Mouse (Mus musculus) lung, postnatal 0 days (tissue): Measurements from ENCODE around the gene Krt10. TPM values are rescaled to one million over a fixed set of nuclear protein-coding genes. Genes with fewer than 3 reads are reported as not detected.

Experiments used
- ATAC-seq: fragments of 200-750 bp; cut with Nextera tagmentation; 2 replicates; pipeline ENCODE4 v1.8.0; 2017; ENCODE audit warnings: moderate library complexity
- DNase-seq: peaks from one replicate; pipeline ENCODE4 v3.0.0-alpha.2; 2016; ENCODE audit warnings: low spot score
- H3K27ac ChIP-seq: fragments of 300-500 bp; sonication (generic); 2 replicates; pipeline ENCODE4 v1.5.1; 2014; ENCODE audit warnings: antibody characterized with exemption, mild to moderate bottlenecking, low read length, mixed read lengths
- H3K27me3 ChIP-seq: fragments of 300-500 bp; sonication (generic); replicated peaks from 2 replicates; pipeline ENCODE4 v1.6.1; 2014; ENCODE audit warnings: low read length, mixed read lengths; ENCODE audit not compliant: insufficient read depth
- H3K36me3 ChIP-seq: fragments of 300-500 bp; sonication (generic); 2 replicates; pipeline ENCODE4 v1.6.1; 2014; ENCODE audit warnings: low read length, mixed read lengths; ENCODE audit not compliant: insufficient read depth
- H3K4me1 ChIP-seq: fragments of 300-500 bp; sonication (generic); 2 replicates; pipeline ENCODE4 v1.6.1; 2014; ENCODE audit warnings: antibody characterized with exemption, low read depth, low read length, mixed read lengths; ENCODE audit not compliant: insufficient read depth
- H3K4me2 ChIP-seq: fragments of 300-500 bp; sonication (generic); replicated peaks from 2 replicates; pipeline ENCODE4 v1.6.1; 2014; ENCODE audit warnings: low read depth, mild to moderate bottlenecking, low read length, moderate library complexity, mixed read lengths
- H3K4me3 ChIP-seq: fragments of 300-500 bp; sonication (generic); 2 replicates; pipeline ENCODE4 v1.5.1; 2014; ENCODE audit warnings: low read depth, low read length
- H3K9ac ChIP-seq: fragments of 300-500 bp; sonication (generic); replicated peaks from 2 replicates; pipeline ENCODE4 v1.6.1; 2014; ENCODE audit warnings: low read depth, mild to moderate bottlenecking
- H3K9me3 ChIP-seq: fragments of 300-500 bp; sonication (generic); 2 replicates; pipeline ENCODE4 v1.6.1; 2016; ENCODE audit warnings: low read length, mixed read lengths
- CTCF ChIP-seq: IDR thresholded peaks from 2 replicates; pipeline ENCODE4 v1.5.1; 2016; ENCODE audit warnings: antibody characterized with exemption, mild to moderate bottlenecking
- EP300 ChIP-seq: IDR thresholded peaks from 2 replicates; pipeline ENCODE4 v1.6.1; 2016; ENCODE audit warnings: antibody characterized with exemption, mild to moderate bottlenecking, control low read depth
- WGBS: fragments of 180-500 bp; shearing (Covaris S2); extraction: QIAGEN DNeasy Blood & Tissue Kit; methylation state at CpG from one replicate; pipeline ENCODE4 v1.1.7; 2014; 5-methylcytosine and 5-hydroxymethylcytosine counted together
- polyA plus RNA-seq: library from polyadenylated mRNA; unstranded; fragments of >200 nt; fragmentation: Nextera tagmentation; extraction: Ambion mirVana; gene quantifications from 2 replicates; pipeline ENCODE4 v1.2.1, GENCODE M21; 2015

Krt10 gene
- polyA plus RNA-seq, 1 experiment from 2014 or later: 18.4 TPM

DNA sequence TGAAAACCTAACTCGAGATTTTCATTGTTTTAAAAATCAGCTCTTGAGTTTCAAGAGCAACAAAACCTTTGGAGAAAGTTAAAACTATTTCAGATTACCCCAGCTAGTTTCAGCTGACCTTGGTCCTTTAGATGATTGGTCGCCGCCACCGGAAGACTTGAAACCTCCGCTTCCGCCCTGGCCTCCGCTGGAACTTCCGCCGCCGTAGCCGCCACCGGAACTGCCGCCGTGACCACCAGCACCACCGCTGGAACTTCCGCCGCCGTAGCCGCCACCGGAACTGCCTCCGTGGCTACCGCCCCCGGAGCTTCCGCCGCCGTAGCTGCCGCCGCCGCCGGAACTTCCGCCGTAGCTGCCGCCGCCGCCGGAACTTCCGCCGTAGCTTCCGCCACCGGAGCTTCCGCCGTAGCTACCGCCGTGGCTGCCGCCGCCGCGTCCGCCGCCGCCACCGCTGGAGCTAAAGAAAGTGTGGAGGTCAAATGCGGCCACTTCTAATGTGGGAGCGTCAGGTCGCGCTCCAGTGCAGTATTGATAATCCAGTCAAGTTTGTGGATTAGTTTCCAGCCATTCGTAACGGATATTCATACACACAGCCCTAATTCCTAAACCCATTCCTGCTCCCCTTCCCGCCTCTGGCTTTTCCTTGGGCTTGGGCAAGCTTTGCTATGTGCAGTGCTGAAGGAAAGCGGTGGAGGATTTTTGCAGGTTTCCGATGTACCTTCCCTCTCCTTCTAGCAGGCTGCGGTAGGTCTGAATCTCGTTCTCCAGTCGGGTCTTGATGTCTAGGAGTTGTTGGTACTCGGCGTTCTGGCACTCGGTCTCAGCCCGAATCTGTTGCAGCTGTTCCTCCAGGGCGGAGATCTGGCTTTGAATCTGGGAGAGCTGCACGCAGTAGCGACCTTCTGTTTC, 3.1 kb downstream of the Krt10 start:
- Histone ChIP-seq H3K9me3 (no peaks in the 10 kb centered on the region), H3K4me1 (no peaks in the 10 kb centered on the region), H3K36me3 (no peaks in the 10 kb centered on the region), H3K4me3 (peak overlapping the region; percentile 56), H3K4me2 (peak overlapping the region; percentile 58), H3K27me3 (no peaks in the 10 kb centered on the region; the same call in 1 of the 2 replicates), H3K9ac (peak overlapping the region; percentile 64), H3K27ac (peak overlapping the region; percentile 94)
- TF ChIP-seq CTCF: no peak
- peak; percentile 43; the same call in 1 of the 2 replicates for TF ChIP-seq EP300
- peak; percentile 98 for ATAC-seq
- WGBS: 2% methylated on average over 71 of the region's 71 CpGs
- DNase-seq: peak; percentile 94

GRCm38 (mm10) chr11:99379568-99379967, 9.6 kb downstream of the Krt10 start:
- Histone ChIP-seq H3K27me3 (no peaks in the 10 kb centered on the region; the same call in 1 of the 2 replicates), H3K4me2 (no peak overlapping the region), H3K36me3 (no peaks in the 10 kb centered on the region), H3K4me3 (no peak overlapping the region), H3K9me3 (no peaks in the 10 kb centered on the region), H3K9ac (no peak overlapping the region), H3K27ac (no peak overlapping the region), H3K4me1 (no peaks in the 10 kb centered on the region)
- TF ChIP-seq CTCF (peak; percentile 94), EP300 (no peak)
- 19% methylated on average over 5 of the region's 5 CpGs for WGBS
- peak; percentile 77 for DNase-seq
- no peak for ATAC-seq

DNA sequence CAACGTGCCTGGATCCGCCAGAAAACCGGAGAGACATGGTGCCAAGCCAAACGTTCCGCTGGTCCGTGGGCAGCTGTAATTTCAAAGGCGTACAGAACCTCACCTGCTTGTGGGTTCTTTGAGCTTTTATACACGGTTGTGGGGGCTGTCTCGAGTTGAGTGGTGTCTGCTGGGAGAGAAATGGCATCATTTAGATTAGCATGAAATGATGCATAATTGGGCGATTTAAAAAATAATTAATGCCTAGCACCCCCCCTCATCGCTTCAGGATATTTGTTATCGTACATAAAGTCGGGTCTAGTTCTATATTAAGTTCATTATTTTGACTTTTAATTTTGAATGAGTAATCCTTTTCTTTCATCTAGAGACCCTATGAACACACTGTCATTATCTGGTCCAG, 14.4 kb downstream of the Krt10 start, which contains the start of gene Krt28:
TSS of gene Krt28 (minus strand) at position 101 of the 400 bp plus-strand sequence.
- WGBS: 83% methylated on average over 13 of the region's 13 CpGs
- TF ChIP-seq CTCF: no peak
- no peak for TF ChIP-seq EP300
- no peaks in the 10 kb centered on the region for H3K27me3 ChIP-seq
- no peak within 1 kb of the TSS for H3K27ac ChIP-seq
- no peak within 1 kb of the TSS for H3K4me3 ChIP-seq
- no peak within 1 kb of the TSS for H3K4me2 ChIP-seq
- no peaks in the 10 kb centered on the region for H3K36me3 ChIP-seq
- H3K9me3 ChIP-seq: no peaks in the 10 kb centered on the region
- DNase-seq: no peak
- H3K4me1 ChIP-seq: no peaks in the 10 kb centered on the region
- ATAC-seq: no peak
- H3K9ac ChIP-seq: no peak within 1 kb of the TSS

DNA sequence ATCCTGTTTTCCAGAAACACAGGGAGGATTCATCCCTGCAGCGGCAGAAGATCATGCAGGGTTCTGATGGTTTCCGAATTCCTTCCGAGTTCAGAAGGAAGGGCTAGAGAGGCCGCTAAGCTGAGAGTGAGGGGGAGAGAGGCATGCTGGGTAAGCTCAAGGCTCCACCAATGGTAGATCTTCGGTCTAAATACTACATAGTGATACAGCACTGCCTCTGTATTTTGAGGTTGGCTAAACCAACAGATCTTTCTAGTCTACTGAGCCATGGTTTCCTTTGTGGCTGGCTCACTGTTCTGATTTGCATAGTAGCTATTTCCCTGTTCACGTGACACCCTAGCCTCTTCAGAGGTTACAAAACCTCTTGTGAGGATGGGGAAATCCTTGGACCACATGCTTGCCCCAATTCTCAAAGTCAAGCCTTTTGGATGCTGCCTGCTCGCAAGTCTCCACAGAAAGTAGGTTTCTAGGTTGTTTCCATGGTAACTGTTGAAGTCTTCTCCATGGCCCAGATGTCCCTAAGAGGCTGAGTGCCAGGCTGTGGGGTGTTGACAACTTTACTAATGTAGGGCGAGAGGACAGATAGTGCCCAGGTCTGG, 19.2 kb downstream of the Krt10 start:
- ATAC-seq (no peak), DNase-seq (peak; percentile 34)
- WGBS: 78% methylated on average over 8 of the region's 8 CpGs
- no peak overlapping the region for H3K4me2 ChIP-seq
- H3K9ac ChIP-seq: no peak overlapping the region
- H3K27me3 ChIP-seq: no peaks in the 10 kb centered on the region
- no peaks in the 10 kb centered on the region for H3K9me3 ChIP-seq
- H3K36me3 ChIP-seq: no peaks in the 10 kb centered on the region
- H3K4me3 ChIP-seq: no peak overlapping the region
- H3K27ac ChIP-seq: no peak overlapping the region
- no peaks in the 10 kb centered on the region for H3K4me1 ChIP-seq
- no peak for TF ChIP-seq CTCF
- no peak for TF ChIP-seq EP300

DNA sequence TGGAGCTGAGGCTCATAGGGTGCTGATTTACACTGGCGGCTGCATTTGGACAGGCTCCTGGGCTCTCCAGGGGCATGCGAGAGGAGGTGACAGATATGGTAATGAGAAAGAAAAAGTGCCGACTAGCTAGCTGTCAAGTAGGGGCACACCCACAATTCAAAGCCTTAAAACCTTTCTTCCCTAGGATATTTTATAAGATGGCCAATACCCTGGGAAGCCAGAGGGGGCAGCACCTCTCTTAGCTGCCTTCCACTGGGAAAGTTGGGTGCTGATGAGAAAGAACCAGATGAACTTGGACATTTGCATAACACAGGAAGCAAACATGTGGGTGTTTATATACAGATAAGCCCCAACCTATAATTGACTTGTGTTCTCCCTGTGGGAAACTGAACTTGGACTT, 19.9 kb downstream of the Krt10 start:
- WGBS: 2% methylated on average over 3 of the region's 3 CpGs
- Histone ChIP-seq H3K9me3 (no peaks in the 10 kb centered on the region), H3K27me3 (no peaks in the 10 kb centered on the region), H3K9ac (no peak overlapping the region), H3K4me3 (no peak overlapping the region), H3K27ac (no peak overlapping the region), H3K36me3 (no peaks in the 10 kb centered on the region), H3K4me1 (no peaks in the 10 kb centered on the region), H3K4me2 (no peak overlapping the region)
- TF ChIP-seq EP300 (no peak), CTCF (peak; percentile 65)
- ATAC-seq: no peak
- peak; percentile 39 for DNase-seq

- Histone ChIP-seq H3K4me1 (no peaks in the 10 kb centered on the region), H3K9me3 (no peaks in the 10 kb centered on the region), H3K27me3 (no peaks in the 10 kb centered on the region), H3K9ac (no peak overlapping the region), H3K4me3 (no peak overlapping the region), H3K27ac (no peak overlapping the region), H3K36me3 (no peaks in the 10 kb centered on the region), H3K4me2 (no peak overlapping the region)
- 28% methylated on average over 10 of the region's 10 CpGs for WGBS
- no peak for ATAC-seq
- peak; percentile 18 for DNase-seq
- TF ChIP-seq EP300 (no peak), CTCF (peak; percentile 45)
These were observed 22.4 kb downstream of the Krt10 start for GRCm38 (mm10) chr11:99366791-99367190.
